Mouse (Mus musculus): ENCODE measurements at regions not wholly inside any gene's neighbourhood (a gene's known extent, or its start where the extent isn't known, plus 50 kb on each side); places are given as distances from the start of the nearest gene placed in this dataset.
"Not testable (repeated sequence)": the region's sequence is repeated elsewhere in the genome, so short reads cannot be mapped to it uniquely, and the experiment has no call there.

DNA sequence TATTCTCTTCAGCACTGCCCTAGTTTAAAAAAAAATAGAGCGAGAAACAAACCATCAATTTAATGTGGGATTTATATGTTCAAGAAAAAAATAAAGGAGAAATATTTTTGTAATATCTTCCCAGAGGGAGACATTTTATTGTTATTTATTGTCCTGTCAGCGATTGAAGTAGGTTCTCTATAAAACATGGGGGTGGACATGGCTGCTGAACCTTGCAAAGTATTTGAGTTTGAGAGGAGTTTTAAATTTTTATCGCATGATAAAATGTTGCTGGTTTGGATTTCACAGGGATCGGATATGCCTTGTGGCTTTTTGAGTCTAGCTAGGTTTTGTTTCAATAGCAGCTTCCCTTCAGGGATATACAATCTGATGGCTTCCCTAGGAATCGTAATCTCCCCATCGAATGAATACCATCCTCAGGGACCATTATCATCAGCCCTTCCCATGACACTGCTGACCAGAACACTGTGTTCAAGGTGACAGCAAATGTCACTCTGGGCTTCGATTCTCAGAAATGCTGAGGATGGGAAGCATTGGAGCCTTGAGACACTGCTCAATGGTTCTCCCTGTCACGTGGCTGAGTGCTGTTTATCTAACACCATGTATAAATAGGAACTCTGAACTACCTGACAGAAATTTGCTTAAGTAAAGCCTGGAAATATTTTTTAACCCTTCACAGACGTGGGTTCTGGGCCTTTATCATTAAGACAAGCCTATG lies 228.1 kb upstream of the Tram1l1 start:
- no peak for DNase-seq (ENCODE audit: inconsistent age in 2 of 2, low spot score in 1 of 2)

DNA sequence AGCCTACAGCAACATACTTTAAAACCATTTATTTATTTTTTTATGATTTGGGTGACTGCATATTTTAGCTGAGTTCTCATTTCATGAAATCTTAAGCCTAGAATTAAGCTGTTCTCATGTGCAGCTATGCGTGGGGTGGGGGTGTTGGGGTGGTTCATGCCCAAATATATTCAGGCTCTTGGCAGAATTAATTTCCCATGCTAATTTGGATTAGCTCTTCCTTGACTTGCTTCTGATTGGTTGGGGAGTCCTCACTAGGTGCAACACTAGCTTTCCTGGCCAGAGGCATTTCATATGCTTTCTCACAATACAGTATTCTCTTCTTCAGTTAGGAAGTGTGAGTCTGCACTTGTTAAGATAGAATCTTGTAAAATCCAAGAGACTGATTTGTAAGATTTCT lies 206.7 kb upstream of the Tram1l1 start:
- no peak for DNase-seq (ENCODE audit: inconsistent age in 2 of 2, low spot score in 1 of 2)

GRCm38 (mm10) chr3:124156255-124156654 lies 164.4 kb upstream of the Tram1l1 start:
- no peak for DNase-seq (ENCODE audit: inconsistent age in 2 of 2, low spot score in 1 of 2)

DNA sequence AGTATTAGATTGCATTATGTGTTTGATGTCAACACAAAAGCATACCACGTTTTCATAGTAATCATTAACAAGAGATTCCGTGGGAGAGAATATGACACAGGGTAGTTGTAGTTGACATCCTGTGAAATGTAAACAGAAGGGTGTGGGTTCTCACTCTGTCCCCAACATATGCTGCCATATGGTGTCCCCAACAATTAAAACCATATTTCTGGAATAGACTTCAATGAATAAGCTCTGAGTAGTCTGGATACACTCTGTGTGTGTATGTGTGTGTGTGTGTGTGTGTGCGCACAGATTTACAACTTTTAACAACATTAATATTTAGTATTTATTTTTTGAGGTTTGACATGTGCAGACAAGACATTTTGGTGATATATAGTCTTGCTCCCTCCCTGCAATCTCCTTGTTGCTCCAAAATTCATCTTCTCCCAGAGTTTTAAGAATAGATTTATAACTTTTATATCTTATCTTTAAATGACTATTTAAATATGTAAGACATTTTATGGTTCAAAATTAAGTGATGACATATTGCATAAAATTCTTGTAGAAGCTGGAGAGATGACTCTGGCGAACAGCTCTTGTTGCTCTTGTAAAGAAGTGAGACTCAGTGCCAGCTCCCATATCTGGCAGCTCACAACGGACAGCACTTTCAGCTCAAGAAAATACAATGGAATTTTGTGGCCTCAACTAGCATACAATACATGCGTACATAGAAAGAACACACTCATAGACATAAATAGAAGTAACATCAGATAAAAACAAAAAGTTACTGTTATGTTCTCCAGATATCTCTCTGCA lies 162.6 kb upstream of the Tram1l1 start:
- no peak for DNase-seq (ENCODE audit: inconsistent age in 2 of 2, low spot score in 1 of 2)

- not testable (repeated sequence) for DNase-seq (ENCODE audit: inconsistent age in 2 of 2, low spot score in 1 of 2)
Measured at GRCm38 (mm10) chr3:124193331-124193730, 127.3 kb upstream of the Tram1l1 start.

DNA sequence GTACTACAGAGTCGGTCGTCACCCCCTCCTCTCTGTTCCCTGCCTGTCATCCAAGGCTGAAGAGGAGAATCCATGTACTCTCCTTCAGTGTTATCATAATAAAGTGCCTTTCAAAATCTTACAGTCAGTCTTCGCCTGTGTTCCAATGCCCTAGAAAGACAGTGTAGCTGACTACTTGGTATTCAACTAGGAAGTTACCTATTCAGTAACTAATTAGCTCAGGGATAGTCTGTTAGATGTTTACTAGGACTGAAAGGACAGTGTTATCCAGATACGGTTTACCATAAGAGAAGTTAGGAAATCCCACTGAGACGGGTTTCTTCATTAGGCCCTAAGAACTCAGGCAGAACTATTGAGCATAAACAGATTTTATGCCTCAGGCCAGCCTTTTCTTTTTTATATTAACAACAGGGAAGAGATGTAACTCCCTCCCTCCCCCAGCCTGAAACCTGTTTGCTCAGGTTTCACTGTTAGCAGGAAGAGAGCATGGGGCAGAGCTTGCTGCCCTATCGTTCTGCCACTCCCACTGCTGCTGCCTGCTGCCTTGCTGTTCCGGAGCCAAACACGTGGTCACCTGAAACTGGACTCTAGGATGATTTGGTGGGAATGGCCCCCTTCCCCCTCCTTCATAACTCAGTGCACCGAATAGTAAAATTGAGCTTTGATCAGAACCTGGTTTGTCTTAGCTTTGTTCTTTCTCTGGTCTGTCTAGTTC lies 120.3 kb upstream of the Tram1l1 start:
- DNase-seq (ENCODE audit: inconsistent age in 2 of 2, low spot score in 1 of 2): not testable (repeated sequence)

- DNase-seq (ENCODE audit: inconsistent age in 2 of 2, low spot score in 1 of 2): no peak
Measured at GRCm38 (mm10) chr3:124217131-124217530, 103.5 kb upstream of the Tram1l1 start.

GRCm38 (mm10) chr3:124225982-124226381 lies 94.7 kb upstream of the Tram1l1 start:
- DNase-seq (ENCODE audit: inconsistent age in 2 of 2, low spot score in 1 of 2): no peak

GRCm38 (mm10) chr3:124227701-124228100 lies 93.0 kb upstream of the Tram1l1 start:
- DNase-seq (ENCODE audit: inconsistent age in 2 of 2, low spot score in 1 of 2): no peak

- DNase-seq (ENCODE audit: inconsistent age in 2 of 2, low spot score in 1 of 2): no peak
Measured at GRCm38 (mm10) chr3:124240936-124241733, 79.5 kb upstream of the Tram1l1 start.

DNA sequence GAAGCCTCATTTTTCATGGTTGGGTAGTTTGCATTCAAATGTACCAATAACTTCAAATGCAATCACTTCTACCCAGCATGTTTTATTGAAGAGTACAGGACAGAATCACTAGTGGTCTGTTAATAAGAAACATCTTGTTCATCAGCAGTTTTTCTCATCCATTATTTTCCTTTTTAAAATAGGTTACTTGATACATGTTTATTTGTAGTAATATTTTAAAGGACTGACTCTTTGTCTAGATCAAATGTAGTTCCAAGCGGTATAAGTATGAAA lies 79.0 kb upstream of the Tram1l1 start:
- no peak for DNase-seq (ENCODE audit: inconsistent age in 2 of 2, low spot score in 1 of 2)

GRCm38 (mm10) chr3:124262150-124262549 lies 58.5 kb upstream of the Tram1l1 start:
- no peak for DNase-seq (ENCODE audit: inconsistent age in 2 of 2, low spot score in 1 of 2)

- no peak for DNase-seq (ENCODE audit: inconsistent age in 2 of 2, low spot score in 1 of 2)
Measured at GRCm38 (mm10) chr3:124266821-124267220, 53.8 kb upstream of the Tram1l1 start.

DNA sequence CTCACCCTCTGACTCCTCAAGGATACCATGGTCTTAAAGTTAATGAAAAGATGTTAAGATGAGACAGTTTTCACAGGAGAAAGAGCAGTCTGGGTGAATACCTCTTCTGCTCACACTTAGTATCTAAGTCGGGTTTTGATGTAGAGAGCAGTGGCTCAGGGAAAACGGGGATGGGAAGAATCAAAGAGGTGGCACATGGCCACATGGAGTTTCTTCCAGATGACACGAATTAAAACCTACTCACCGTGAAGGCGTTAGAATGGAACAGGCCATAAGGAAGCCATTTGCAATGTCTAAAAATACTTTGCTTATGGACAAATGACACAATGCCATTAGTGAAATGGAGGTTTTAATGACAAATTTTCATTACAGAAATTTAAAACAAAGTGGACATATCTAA lies 50.1 kb upstream of the Tram1l1 start:
- peak in 1 of 2 experiments; percentile 9 for DNase-seq (ENCODE audit: inconsistent age in 2 of 2, low spot score in 1 of 2)
